ENCODE assay signal across 7 mouse cellular contexts in genomic region chr8:129263211-129263927, GRCm38 (mm10). TPM values are rescaled to one million over a fixed set of nuclear protein-coding genes. Genes with fewer than 3 reads are reported as not detected.
DNase-seq lines count a peak whose midpoint lies in the region; ATAC-seq and TF ChIP-seq lines count a peak whose summit lies in the region.
"Not testable (repeated sequence)": the region's sequence is repeated elsewhere in the genome, so short reads cannot be mapped to it uniquely, and the experiment has no call there.

No protein-coding gene starts in this region.

- ATAC-seq in intestine, postnatal 0 days = peak; percentile 97

- H3K4me1 ChIP-seq in intestine, postnatal 0 days (replicated peaks; ENCODE audit: control insufficient read depth, insufficient read depth, low read length) = not testable (repeated sequence)
- H3K4me1 ChIP-seq in midbrain, embryonic 10.5 days = peaks cover 10% of the 10 kb centered on the region

- TF ChIP-seq CTCF in intestine, postnatal 0 days (IDR thresholded peaks at IDR 0.05; ENCODE audit: low read depth) = not testable (repeated sequence)

- 0 out of 2 replicates have a peak overlapping the region, but pooled peaks have one; percentile 17 for H3K27ac ChIP-seq in intestine, postnatal 0 days (ENCODE audit: low read depth, low read length)
- H3K27ac ChIP-seq in midbrain, embryonic 10.5 days (replicated peaks) = peak overlapping the region; percentile 86

- not testable (repeated sequence) for H3K9me3 ChIP-seq in intestine, postnatal 0 days (ENCODE audit: control insufficient read depth)
- peaks cover 25% of the 10 kb centered on the region for H3K9me3 ChIP-seq in midbrain, embryonic 10.5 days (replicated peaks)

- not testable (repeated sequence) for H3K36me3 ChIP-seq in intestine, postnatal 0 days (ENCODE audit: control insufficient read depth, insufficient read depth)
- peaks cover 19% of the 10 kb centered on the region for H3K36me3 ChIP-seq in midbrain, embryonic 10.5 days

- DNase-seq in adrenal gland, adult 8-10 months = peak; percentile 76
- peak; percentile 78 for DNase-seq in embryo, embryonic 9.5 days (ENCODE audit: extremely low spot score)
- DNase-seq in gastrocnemius, postnatal 4 days (ENCODE audit: low spot score in 2 of 2) = peak; percentile 26 to 74
- peak; percentile 82 to 86 for DNase-seq in left cerebral cortex, postnatal 36 days (ENCODE audit: low spot score in 2 of 2)
- DNase-seq in midbrain, embryonic 10.5 days (ENCODE audit: low spot score) = peak; percentile 76
- DNase-seq in right cerebral cortex, postnatal 4 days = peak; percentile 71

- not testable (repeated sequence) for H3K27me3 ChIP-seq in intestine, postnatal 0 days (replicated peaks; ENCODE audit: control insufficient read depth, insufficient read depth, low read length); midbrain, embryonic 10.5 days (ENCODE audit: low read depth, poor library complexity, severe bottlenecking)

- H3K9ac ChIP-seq in intestine, postnatal 0 days (ENCODE audit: low read depth, low read length) = peak overlapping the region; percentile 44

- intact Hi-C loops in left cerebral cortex, postnatal 36 days (cut with DNase I) = not testable (repeated sequence)

- peak overlapping the region; percentile 80 for H3K4me2 ChIP-seq in intestine, postnatal 0 days (replicated peaks; ENCODE audit: low read depth)

- H3K4me3 ChIP-seq in intestine, postnatal 0 days (ENCODE audit: low read depth, low read length) = peak overlapping the region; percentile 55
- H3K4me3 ChIP-seq in midbrain, embryonic 10.5 days = peak overlapping the region; percentile 61

- under 1% methylated on average over 22 of the region's 24 CpGs for WGBS in intestine, postnatal 0 days
- under 1% methylated on average over 24 of the region's 24 CpGs for WGBS in midbrain, embryonic 10.5 days

RNA-seq across cellular contexts. Expression of gene 2610044O15Rik8, which starts 29.2 kb away (rescaled TPM):
- total RNA-seq in adrenal gland, adult 8-10 months (2022) = 10 to 100 TPM; 12.7 to 18.7 (median 15.9) TPM
- total RNA-seq in gastrocnemius, postnatal 4 days (2021) = 10 to 100 TPM; 16.5 to 21.7 TPM
- polyA plus RNA-seq in intestine, postnatal 0 days (2015; fragmentation: Nextera tagmentation; extraction: Ambion mirVana) = 15.8 and 18.6 TPM in 2 replicates
- 10 to 100 TPM; 21.9 to 24.9 TPM for total RNA-seq in left cerebral cortex, postnatal 36 days (2021)
- 19.5 and 24.2 TPM in 2 replicates for polyA plus RNA-seq in midbrain, embryonic 10.5 days (2016; fragmentation: Nextera tagmentation; extraction: Ambion mirVana)

Comparison
In these comparisons a context has a peak if more than half of its experiments do, and no peak if none do; other contexts are left out.
1. Peak in every context shown above with its lines: DNase-seq, ATAC-seq, H3K4me3 ChIP-seq and H3K27ac ChIP-seq.